Mouse (Mus musculus) NIH3T3 (cell line): ENCODE measurements at regions not wholly inside any gene's neighbourhood (a gene's known extent, or its start where the extent isn't known, plus 50 kb on each side); places are given as distances from the start of the nearest gene placed in this dataset.

Experiments used
- DNase-seq: peaks from one replicate; pipeline ENCODE4 v3.0.0-alpha.2; 2012; ENCODE audit warnings: low read depth

GRCm38 (mm10) chr14:62001481-62001949 is 290.9 kb upstream of the Rnaseh2b start:
- DNase-seq = no peak

- no peak for DNase-seq
Observed at GRCm38 (mm10) chr14:62002131-62002530, 290.3 kb upstream of the Rnaseh2b start.

GRCm38 (mm10) chr14:62003013-62003781 is 289.2 kb upstream of the Rnaseh2b start:
- DNase-seq = peak; percentile 16

GRCm38 (mm10) chr14:62003797-62004196 is 288.6 kb upstream of the Rnaseh2b start:
- DNase-seq = no peak

GRCm38 (mm10) chr14:62008707-62009106 is 283.7 kb upstream of the Rnaseh2b start:
- no peak for DNase-seq

GRCm38 (mm10) chr14:62018804-62019203 is 273.6 kb upstream of the Rnaseh2b start:
- DNase-seq = no peak

- DNase-seq = no peak
Observed at GRCm38 (mm10) chr14:62020996-62021395, 271.4 kb upstream of the Rnaseh2b start.

- no peak for DNase-seq
Observed at GRCm38 (mm10) chr14:62022193-62022592, 270.2 kb upstream of the Rnaseh2b start.

GRCm38 (mm10) chr14:62023022-62023421 is 269.4 kb upstream of the Rnaseh2b start:
- no peak for DNase-seq

GRCm38 (mm10) chr14:62027751-62028279 is 264.6 kb upstream of the Rnaseh2b start:
- peak; percentile 26 for DNase-seq

GRCm38 (mm10) chr14:62030059-62030458 is 262.3 kb upstream of the Rnaseh2b start:
- DNase-seq = no peak

GRCm38 (mm10) chr14:62033661-62034060 is 258.7 kb upstream of the Rnaseh2b start:
- DNase-seq = no peak

GRCm38 (mm10) chr14:62034664-62035063 is 257.7 kb upstream of the Rnaseh2b start:
- no peak for DNase-seq

- DNase-seq = no peak
Observed at GRCm38 (mm10) chr14:62035416-62035815, 257.0 kb upstream of the Rnaseh2b start.

GRCm38 (mm10) chr14:62037514-62037913 is 254.9 kb upstream of the Rnaseh2b start:
- DNase-seq = no peak

GRCm38 (mm10) chr14:62037917-62038316 is 254.5 kb upstream of the Rnaseh2b start:
- DNase-seq = no peak

GRCm38 (mm10) chr14:62042305-62043116 is 249.9 kb upstream of the Rnaseh2b start:
- DNase-seq = peak; percentile 75

GRCm38 (mm10) chr14:62043117-62043422 is 249.3 kb upstream of the Rnaseh2b start:
- DNase-seq = no peak

GRCm38 (mm10) chr14:62050941-62051340 is 241.4 kb upstream of the Rnaseh2b start:
- no peak for DNase-seq

- DNase-seq = no peak
Observed at GRCm38 (mm10) chr14:62051923-62052322, 240.5 kb upstream of the Rnaseh2b start.

- no peak for DNase-seq
Observed at GRCm38 (mm10) chr14:62053004-62053403, 239.4 kb upstream of the Rnaseh2b start.

GRCm38 (mm10) chr14:62057096-62057495 is 235.3 kb upstream of the Rnaseh2b start:
- DNase-seq = peak; percentile 24

GRCm38 (mm10) chr14:62058100-62058499 is 234.3 kb upstream of the Rnaseh2b start:
- no peak for DNase-seq
